Mouse (Mus musculus): Measurements from ENCODE around the gene Ndufv2. TPM values are rescaled to one million over a fixed set of nuclear protein-coding genes. Genes with fewer than 3 reads are reported as not detected.

Ndufv2 gene
- polyA plus RNA-seq, 1 experiment, result 164 TPM

GRCm38 (mm10) chr17:66118991-66119390 is 17.6 kb upstream of the Ndufv2 start:
- H3K4me1 ChIP-seq (ENCODE audit: control insufficient read depth, insufficient read depth, low read length), result peaks cover 2% of the 10 kb centered on the region; the same call in 1 of the 2 replicates
- WGBS, result 84% methylated on average over 8 of the region's 8 CpGs
- TF ChIP-seq POLR2A (IDR thresholded peaks at IDR 0.05; ENCODE audit: borderline replicate concordance, control insufficient read depth, low read depth, low read length) (no peak), CTCF (IDR thresholded peaks at IDR 0.05; ENCODE audit: control insufficient read depth, insufficient read depth, low read length) (no peak)

GRCm38 (mm10) chr17:66112166-66112565 is 10.8 kb upstream of the Ndufv2 start:
- Histone ChIP-seq H3K27ac (ENCODE audit: control insufficient read depth, insufficient read depth, low read depth, low read length, poor library complexity) (no peak overlapping the region), H3K4me1 (ENCODE audit: control insufficient read depth, insufficient read depth, low read length) (peaks cover 5% of the 10 kb centered on the region), H3K4me3 (replicated peaks; ENCODE audit: control insufficient read depth, low read depth, low read length) (peak overlapping the region; percentile 97)
- TF ChIP-seq POLR2A (IDR thresholded peaks at IDR 0.05; ENCODE audit: borderline replicate concordance, control insufficient read depth, low read depth, low read length) (no peak), CTCF (IDR thresholded peaks at IDR 0.05; ENCODE audit: control insufficient read depth, insufficient read depth, low read length) (no peak)
- 7% methylated on average over 4 of the region's 4 CpGs for WGBS

More at GRCm38 (mm10) chr17:66118991-66119390, 17.6 kb upstream of the Ndufv2 start:
- Histone ChIP-seq H3K27ac (ENCODE audit: control insufficient read depth, insufficient read depth, low read depth, low read length, poor library complexity) (no peak overlapping the region), H3K4me3 (replicated peaks; ENCODE audit: control insufficient read depth, low read depth, low read length) (no peak overlapping the region)

- H3K4me3 ChIP-seq (replicated peaks; ENCODE audit: control insufficient read depth, low read depth, low read length), result peak within 1 kb of the TSS; percentile 97
- no peak for TF ChIP-seq CTCF (IDR thresholded peaks at IDR 0.05; ENCODE audit: control insufficient read depth, insufficient read depth, low read length)
- peak; percentile 52; the same call in 1 of the 2 replicates for TF ChIP-seq POLR2A (IDR thresholded peaks at IDR 0.05; ENCODE audit: borderline replicate concordance, control insufficient read depth, low read depth, low read length)
- H3K4me1 ChIP-seq (ENCODE audit: control insufficient read depth, insufficient read depth, low read length), result peaks cover 5% of the 10 kb centered on the region
- WGBS, result under 1% methylated on average over 40 of the region's 41 CpGs
- H3K27ac ChIP-seq (ENCODE audit: control insufficient read depth, insufficient read depth, low read depth, low read length, poor library complexity), result peak within 1 kb of the TSS; percentile 85
These were observed 10.1 kb upstream of the Ndufv2 start, which contains the start of gene Washc1 for GRCm38 (mm10) chr17:66111402-66111959. Gene Washc1, plus strand, starts transcription at chr17:66111545.

- no peak for TF ChIP-seq CTCF (IDR thresholded peaks at IDR 0.05; ENCODE audit: control insufficient read depth, insufficient read depth, low read length)
- TF ChIP-seq POLR2A (IDR thresholded peaks at IDR 0.05; ENCODE audit: borderline replicate concordance, control insufficient read depth, low read depth, low read length), result no peak
- Histone ChIP-seq H3K4me1 (ENCODE audit: control insufficient read depth, insufficient read depth, low read length) (peaks cover 5% of the 10 kb centered on the region), H3K4me3 (replicated peaks; ENCODE audit: control insufficient read depth, low read depth, low read length) (peak overlapping the region; percentile 43), H3K27ac (ENCODE audit: control insufficient read depth, insufficient read depth, low read depth, low read length, poor library complexity) (peak overlapping the region; percentile 77)
- WGBS, result 6% methylated on average over 6 of the region's 6 CpGs
These were observed 9.4 kb upstream of the Ndufv2 start for GRCm38 (mm10) chr17:66110746-66111145.

GRCm38 (mm10) chr17:66108198-66108597 is 6.8 kb upstream of the Ndufv2 start:
- H3K4me3 ChIP-seq (replicated peaks; ENCODE audit: control insufficient read depth, low read depth, low read length), result no peak overlapping the region
- peaks cover 5% of the 10 kb centered on the region for H3K4me1 ChIP-seq (ENCODE audit: control insufficient read depth, insufficient read depth, low read length)
- no peak overlapping the region for H3K27ac ChIP-seq (ENCODE audit: control insufficient read depth, insufficient read depth, low read depth, low read length, poor library complexity)
- WGBS, result 38% methylated on average over 4 of the region's 4 CpGs
- TF ChIP-seq CTCF (IDR thresholded peaks at IDR 0.05; ENCODE audit: control insufficient read depth, insufficient read depth, low read length) (no peak), POLR2A (IDR thresholded peaks at IDR 0.05; ENCODE audit: borderline replicate concordance, control insufficient read depth, low read depth, low read length) (no peak)

- no peak overlapping the region for H3K4me3 ChIP-seq (replicated peaks; ENCODE audit: control insufficient read depth, low read depth, low read length)
- peaks cover 3% of the 10 kb centered on the region for H3K4me1 ChIP-seq (ENCODE audit: control insufficient read depth, insufficient read depth, low read length)
- TF ChIP-seq CTCF (IDR thresholded peaks at IDR 0.05; ENCODE audit: control insufficient read depth, insufficient read depth, low read length), result no peak
- no peak for TF ChIP-seq POLR2A (IDR thresholded peaks at IDR 0.05; ENCODE audit: borderline replicate concordance, control insufficient read depth, low read depth, low read length)
- no peak overlapping the region; the same call in 1 of the 2 replicates for H3K27ac ChIP-seq (ENCODE audit: control insufficient read depth, insufficient read depth, low read depth, low read length, poor library complexity)
- WGBS, result 68% methylated on average over 8 of the region's 8 CpGs
These were observed 6.1 kb upstream of the Ndufv2 start for GRCm38 (mm10) chr17:66107466-66107865.

GRCm38 (mm10) chr17:66106601-66107267 is 5.4 kb upstream of the Ndufv2 start:
- Histone ChIP-seq H3K4me3 (replicated peaks; ENCODE audit: control insufficient read depth, low read depth, low read length) (no peak overlapping the region), H3K4me1 (ENCODE audit: control insufficient read depth, insufficient read depth, low read length) (peaks cover 3% of the 10 kb centered on the region), H3K27ac (ENCODE audit: control insufficient read depth, insufficient read depth, low read depth, low read length, poor library complexity) (no peak overlapping the region)
- WGBS, result 45% methylated on average over 10 of the region's 10 CpGs
- TF ChIP-seq CTCF (IDR thresholded peaks at IDR 0.05; ENCODE audit: control insufficient read depth, insufficient read depth, low read length) (peak; percentile 82), POLR2A (IDR thresholded peaks at IDR 0.05; ENCODE audit: borderline replicate concordance, control insufficient read depth, low read depth, low read length) (no peak)

- 77% methylated on average over 7 of the region's 7 CpGs for WGBS
These were observed 2.7 kb upstream of the Ndufv2 start for GRCm38 (mm10) chr17:66104076-66104475.

More at GRCm38 (mm10) chr17:66104076-66104475, 2.7 kb upstream of the Ndufv2 start:
- no peak overlapping the region for H3K27ac ChIP-seq (ENCODE audit: control insufficient read depth, insufficient read depth, low read depth, low read length, poor library complexity)
- no peak overlapping the region for H3K4me3 ChIP-seq (replicated peaks; ENCODE audit: control insufficient read depth, low read depth, low read length)
- TF ChIP-seq POLR2A (IDR thresholded peaks at IDR 0.05; ENCODE audit: borderline replicate concordance, control insufficient read depth, low read depth, low read length), result no peak
- TF ChIP-seq CTCF (IDR thresholded peaks at IDR 0.05; ENCODE audit: control insufficient read depth, insufficient read depth, low read length), result no peak
- peaks cover 1% of the 10 kb centered on the region; the same call in 1 of the 2 replicates for H3K4me1 ChIP-seq (ENCODE audit: control insufficient read depth, insufficient read depth, low read length)
